In genomic region chr2:120124946-120125345, GRCm38 (mm10) we compare ENCODE assay signal across 27 mouse cellular contexts. TPM values are rescaled to one million over a fixed set of nuclear protein-coding genes. Genes with fewer than 3 reads are reported as not detected.
DNase-seq lines count a peak whose midpoint lies in the region; ATAC-seq and TF ChIP-seq lines count a peak whose summit lies in the region.
"Had no signal": no experiment of that assay in that cellular context is flagged by ENCODE, and none has a peak within 500 bp of the region (broad histone marks: within the 10 kb centered on the region; RNA-seq: fewer than 3 reads in every experiment).

No protein-coding gene starts in this region.

- H3K4me1 ChIP-seq in heart, embryonic 13.5 days, result peaks cover 79% of the 10 kb centered on the region
- H3K4me1 ChIP-seq in lung, embryonic 14.5 days (ENCODE audit: insufficient read depth), result peaks cover 17% of the 10 kb centered on the region
- H3K4me1 ChIP-seq in bone marrow macrophage, adult 2 months (ENCODE audit: control insufficient read depth, insufficient read depth, low read length), result peaks cover 52% of the 10 kb centered on the region
- peaks cover 21% of the 10 kb centered on the region for H3K4me1 ChIP-seq in intestine, embryonic 15.5 days (replicated peaks)
- H3K4me1 ChIP-seq: midbrain, embryonic 12.5 days had no signal

- no peak for ATAC-seq in heart, embryonic 13.5 days (ENCODE audit: extremely low read depth, insufficient number of reproducible peaks, low FRiP score, low TSS enrichment)
- peak; percentile 33; the same call in 1 of the 2 replicates for ATAC-seq in lung, embryonic 14.5 days (ENCODE audit: insufficient read depth)
- no peak for ATAC-seq in intestine, embryonic 15.5 days
- ATAC-seq: forebrain, embryonic 14.5 days; hindbrain, embryonic 16.5 days; liver, postnatal 0 days; Patski had no signal

- H3K36me3 ChIP-seq in heart, embryonic 13.5 days, result peaks cover 27% of the 10 kb centered on the region
- peaks cover 8% of the 10 kb centered on the region; the same call in 1 of the 2 replicates for H3K36me3 ChIP-seq in lung, embryonic 14.5 days (ENCODE audit: insufficient read depth)
- peaks cover 12% of the 10 kb centered on the region for H3K36me3 ChIP-seq in myocyte (ENCODE audit: control insufficient read depth, insufficient read depth)
- H3K36me3 ChIP-seq in intestine, embryonic 15.5 days, result no peaks in the 10 kb centered on the region
- H3K36me3 ChIP-seq: limb, embryonic 13.5 days; midbrain, embryonic 12.5 days had no signal

- H3K4me3 ChIP-seq in heart, embryonic 13.5 days, result no peak overlapping the region
- no peak overlapping the region for H3K4me3 ChIP-seq in lung, embryonic 14.5 days (ENCODE audit: low read depth, low read length)
- H3K4me3 ChIP-seq in bone marrow macrophage, adult 2 months (ENCODE audit: insufficient read depth, low read length), result no peak overlapping the region
- no peak overlapping the region for H3K4me3 ChIP-seq in myocyte
- no peak overlapping the region for H3K4me3 ChIP-seq in intestine, embryonic 15.5 days (replicated peaks)
- H3K4me3 ChIP-seq: layer of hippocampus, adult 2 months; left cerebral cortex, adult 2 months; limb, embryonic 13.5 days; midbrain, embryonic 12.5 days; stomach, embryonic 15.5 days had no signal

- no peak overlapping the region for H3K9ac ChIP-seq in heart, embryonic 13.5 days
- H3K9ac ChIP-seq in lung, embryonic 14.5 days, result no peak overlapping the region
- no peak overlapping the region for H3K9ac ChIP-seq in intestine, embryonic 15.5 days
- H3K9ac ChIP-seq: limb, embryonic 13.5 days; liver, postnatal 0 days; midbrain, embryonic 12.5 days; stomach, embryonic 15.5 days had no signal

- TF ChIP-seq CTCF in lung, embryonic 14.5 days (IDR thresholded peaks at IDR 0.05; ENCODE audit: low read depth), result no peak
- no peak for TF ChIP-seq CTCF in bone marrow macrophage, adult 2 months (IDR thresholded peaks at IDR 0.05; ENCODE audit: low read depth, low read length)

- no peaks in the 10 kb centered on the region for H3K27me3 ChIP-seq in heart, embryonic 13.5 days (replicated peaks)
- no peaks in the 10 kb centered on the region for H3K27me3 ChIP-seq in lung, embryonic 14.5 days (ENCODE audit: insufficient read depth, low read length)
- H3K27me3 ChIP-seq in myocyte (ENCODE audit: control insufficient read depth, insufficient read depth, insufficient read length), result no peaks in the 10 kb centered on the region
- no peaks in the 10 kb centered on the region for H3K27me3 ChIP-seq in intestine, embryonic 15.5 days (replicated peaks)
- H3K27me3 ChIP-seq: limb, embryonic 13.5 days; midbrain, embryonic 12.5 days; Patski; stomach, embryonic 15.5 days had no signal

- 58% methylated on average over 2 of the region's 2 CpGs for WGBS in heart, embryonic 13.5 days
- WGBS in lung, embryonic 14.5 days, result 55% methylated on average over 2 of the region's 2 CpGs
- 73% methylated on average over 2 of the region's 2 CpGs for WGBS in intestine, embryonic 15.5 days

- peak overlapping the region; percentile 29; the same call in 1 of the 2 replicates for H3K27ac ChIP-seq in heart, embryonic 13.5 days (replicated peaks)
- H3K27ac ChIP-seq in lung, embryonic 14.5 days (ENCODE audit: low read depth), result no peak overlapping the region
- peak overlapping the region; percentile 61 for H3K27ac ChIP-seq in bone marrow macrophage, adult 2 months (ENCODE audit: insufficient read depth, low read depth, low read length)
- no peak overlapping the region for H3K27ac ChIP-seq in intestine, embryonic 15.5 days
- H3K27ac ChIP-seq: layer of hippocampus, adult 2 months; left cerebral cortex, adult 2 months; limb, embryonic 13.5 days; midbrain, embryonic 12.5 days; stomach, embryonic 15.5 days had no signal

- TF ChIP-seq POLR2A in bone marrow macrophage, adult 2 months (IDR thresholded peaks at IDR 0.05; ENCODE audit: borderline replicate concordance, low read depth, low read length), result no peak
- TF ChIP-seq POLR2A in myocyte (IDR thresholded peaks at IDR 0.05; ENCODE audit: insufficient read length, low read depth), result no peak

- DNase-seq in heart, adult 8-10 months (ENCODE audit: low spot score), result no peak
- peak; percentile 51 for DNase-seq in lung, embryonic 14.5 days
- DNase-seq in lung, adult 18-20 months, result no peak
- DNase-seq in left cerebral cortex, adult 8-10 months (ENCODE audit: low spot score in 2 of 2), result no peak
- DNase-seq: adrenal gland, postnatal 10 days; cerebellum, adult 18-20 months; cerebellum, postnatal 10 days; gastrocnemius, postnatal 25 days; heart, adult 18-20 months; kidney, adult 9 months; kidney, postnatal 36 days; liver, postnatal 0 days; right cerebral cortex, postnatal 25 days had no signal

- H3K79me2 ChIP-seq in myocyte (ENCODE audit: control insufficient read depth, insufficient read depth), result peaks cover 14% of the 10 kb centered on the region

- H3K9me3 ChIP-seq in heart, embryonic 13.5 days, result no peaks in the 10 kb centered on the region
- H3K9me3 ChIP-seq in lung, embryonic 14.5 days (ENCODE audit: low read depth, low read length), result no peaks in the 10 kb centered on the region
- no peaks in the 10 kb centered on the region for H3K9me3 ChIP-seq in intestine, embryonic 15.5 days
- H3K9me3 ChIP-seq: G1E; limb, embryonic 13.5 days; midbrain, embryonic 12.5 days; stomach, embryonic 15.5 days had no signal

- H3ac ChIP-seq in myocyte (ENCODE audit: control insufficient read depth, insufficient read length), result no peak overlapping the region

- no peak overlapping the region for H3K4me2 ChIP-seq in heart, embryonic 13.5 days
- no peak overlapping the region for H3K4me2 ChIP-seq in lung, embryonic 14.5 days
- H3K4me2 ChIP-seq in myocyte (ENCODE audit: low read depth), result peak overlapping the region; percentile 31
- H3K4me2 ChIP-seq in intestine, embryonic 15.5 days (replicated peaks), result no peak overlapping the region
- H3K4me2 ChIP-seq: limb, embryonic 13.5 days; liver, embryonic 11.5 days; midbrain, embryonic 12.5 days; stomach, embryonic 15.5 days had no signal

TF ChIP-seq in myocyte, 11 proteins besides CTCF, POLR2A, EP300 and RAD21:
- peak; percentile 54 for TF ChIP-seq TCF3 (IDR thresholded peaks at IDR 0.05; ENCODE audit: insufficient read length, low read depth)
- peak; percentile 27 to 87 (median 37) for TF ChIP-seq MYOG (IDR thresholded peaks at IDR 0.05; ENCODE audit: control insufficient read depth in 1 of 3, insufficient read depth in 1 of 3, insufficient read length in 2 of 3, low read depth in 2 of 3)
- TF ChIP-seq MYOD1 (IDR thresholded peaks at IDR 0.05; ENCODE audit: control insufficient read depth in 1 of 3, insufficient read length in 2 of 3, low read depth in 2 of 3), result peak in 2 of 3 experiments; percentile 70 to 83
- no peak for TF ChIP-seq REST (IDR thresholded peaks at IDR 0.05; ENCODE audit: insufficient read depth, insufficient read length)
- peak; percentile 61 for TF ChIP-seq TCF12 (IDR thresholded peaks at IDR 0.05; ENCODE audit: insufficient read depth, poor library complexity, severe bottlenecking)
- TF ChIP-seq E2F4 (IDR thresholded peaks at IDR 0.05; ENCODE audit: insufficient read depth), result no peak
- no peak for TF ChIP-seq MAX (IDR thresholded peaks at IDR 0.05; ENCODE audit: low read depth)
- TF ChIP-seq POLR2AphosphoS2 (IDR thresholded peaks at IDR 0.05; ENCODE audit: insufficient read length, low read depth), result no peak
- no peak for TF ChIP-seq USF1 (IDR thresholded peaks at IDR 0.05; ENCODE audit: low read depth)
- 0 out of 2 replicates have a peak, but pooled peaks have one; percentile 4 for TF ChIP-seq CEBPB (IDR thresholded peaks at IDR 0.05; ENCODE audit: insufficient read depth, poor library complexity, severe bottlenecking)
- TF ChIP-seq SRF (IDR thresholded peaks at IDR 0.05; ENCODE audit: control insufficient read depth, insufficient read length, low read depth), result no peak
TF ChIP-seq in myocyte: peak in this region for 5.

RNA-seq across cellular contexts. Expression of gene Ehd4, which starts 29.5 kb away (rescaled TPM):
- polyA plus RNA-seq in heart, embryonic 13.5 days (2015; fragmentation: Nextera tagmentation; extraction: Ambion mirVana), result 164 and 183 TPM in 2 replicates
- 100 to 1,000 TPM; 312 to 410 (median 362) TPM for total RNA-seq in heart, adult 8-10 months (2022)
- polyA plus RNA-seq in lung, embryonic 14.5 days (2014; fragmentation: Nextera tagmentation; extraction: Ambion mirVana), result 60.7 and 62.9 TPM in 2 replicates
- 327 and 347 TPM in 2 replicates for polyA plus RNA-seq in bone marrow macrophage, adult 2 months (2012; ENCODE audit: insufficient read depth, insufficient read length, missing spikeins)
- polyA plus RNA-seq in myocyte (2012; fragmentation: generic; extraction: Trizol), result 101 TPM
- total RNA-seq in left cerebral cortex, adult 8-10 months (2022), result 10 to 100 TPM; 13.5 to 20.3 (median 16.0) TPM
- polyA plus RNA-seq in intestine, embryonic 15.5 days (2015; fragmentation: Nextera tagmentation; extraction: Ambion mirVana), result 50.0 and 50.1 TPM in 2 replicates

Comparison
In these comparisons a context has a peak if more than half of its experiments do, and no peak if none do; other contexts are left out.
1. H3K27ac ChIP-seq: peak in heart, embryonic 13.5 days (single experiment) and bone marrow macrophage, adult 2 months (single experiment); none in lung, embryonic 14.5 days (single experiment) and intestine, embryonic 15.5 days (single experiment).